In genomic region chr13:32963990-32964753, GRCm38 (mm10) we compare ENCODE assay signal across 14 mouse cellular contexts. TPM values are rescaled to one million over a fixed set of nuclear protein-coding genes. Genes with fewer than 3 reads are reported as not detected.
DNase-seq lines count a peak whose midpoint lies in the region; ATAC-seq and TF ChIP-seq lines count a peak whose summit lies in the region.
"Had no signal": no experiment of that assay in that cellular context is flagged by ENCODE, and none has a peak within 500 bp of the region (broad histone marks: within the 10 kb centered on the region; RNA-seq: fewer than 3 reads in every experiment).

No protein-coding gene starts in this region.

- H3K9ac ChIP-seq in embryonic facial prominence, embryonic 14.5 days (ENCODE audit: low read depth, low read length): no peak overlapping the region
- H3K9ac ChIP-seq in heart, postnatal 0 days (replicated peaks; ENCODE audit: low read depth, low read length): no peak overlapping the region
- H3K9ac ChIP-seq in liver, embryonic 12.5 days: no peak overlapping the region
- no peak overlapping the region for H3K9ac ChIP-seq in liver, embryonic 11.5 days (ENCODE audit: low read depth, low read length)
- H3K9ac ChIP-seq: intestine, embryonic 15.5 days had no signal

- DNase-seq in embryonic facial prominence, embryonic 14.5 days (ENCODE audit: low spot score): peak; percentile 30
- no peak for DNase-seq in embryonic facial prominence, embryonic 10.5 days (ENCODE audit: low spot score)
- no peak for DNase-seq in heart, postnatal 0 days (ENCODE audit: low spot score)
- DNase-seq in heart, adult 8-10 months (ENCODE audit: low spot score): no peak
- no peak for DNase-seq in liver, embryonic 11.5 days (ENCODE audit: low spot score)
- DNase-seq in Muller cell, postnatal 12 days (ENCODE audit: inconsistent ontology term): peak; percentile 31
- DNase-seq: cerebellum, postnatal 25 days; left cerebral cortex, postnatal 4 days; thymus, postnatal 4 days had no signal

- ATAC-seq in embryonic facial prominence, embryonic 14.5 days (ENCODE audit: low read depth): no peak
- ATAC-seq in heart, postnatal 0 days (ENCODE audit: insufficient read depth, low read depth): 0 out of 2 replicates have a peak, but pooled peaks have one; percentile 9
- ATAC-seq in liver, embryonic 12.5 days: no peak
- no peak for ATAC-seq in liver, embryonic 11.5 days (replicated peaks; ENCODE audit: low FRiP score)
- ATAC-seq in granulocyte monocyte progenitor cell, adult 5-6 weeks (replicated peaks; ENCODE audit: poor library complexity, severe bottlenecking): no peak

- 75% methylated on average over 9 of the region's 9 CpGs for WGBS in embryonic facial prominence, embryonic 14.5 days
- 87% methylated on average over 9 of the region's 9 CpGs for WGBS in embryonic facial prominence, embryonic 10.5 days
- 44% methylated on average over 9 of the region's 9 CpGs for WGBS in heart, postnatal 0 days
- WGBS in liver, embryonic 12.5 days (ENCODE audit: insufficient replicate concordance): 75% methylated on average over 9 of the region's 9 CpGs
- WGBS in liver, embryonic 11.5 days: 77% methylated on average over 9 of the region's 9 CpGs

- TF ChIP-seq CTCF in heart, postnatal 0 days (IDR thresholded peaks at IDR 0.05; ENCODE audit: low read depth): no peak

- no peaks in the 10 kb centered on the region for H3K36me3 ChIP-seq in embryonic facial prominence, embryonic 14.5 days (ENCODE audit: control insufficient read depth, insufficient read depth, low read length)
- H3K36me3 ChIP-seq in embryonic facial prominence, embryonic 10.5 days (replicated peaks): no peaks in the 10 kb centered on the region
- no peaks in the 10 kb centered on the region for H3K36me3 ChIP-seq in heart, postnatal 0 days (replicated peaks; ENCODE audit: control insufficient read depth, insufficient read depth, low read length)
- no peaks in the 10 kb centered on the region for H3K36me3 ChIP-seq in liver, embryonic 12.5 days
- H3K36me3 ChIP-seq in liver, embryonic 11.5 days (ENCODE audit: control insufficient read depth, insufficient read depth, low read length): no peaks in the 10 kb centered on the region
- H3K36me3 ChIP-seq: forebrain, embryonic 10.5 days; G1E; intestine, embryonic 15.5 days had no signal

- TF ChIP-seq EP300 in heart, postnatal 0 days (IDR thresholded peaks at IDR 0.05; ENCODE audit: low read depth): no peak

- H3K27ac ChIP-seq in embryonic facial prominence, embryonic 14.5 days (replicated peaks; ENCODE audit: low read depth, low read length): no peak overlapping the region
- H3K27ac ChIP-seq in embryonic facial prominence, embryonic 10.5 days (replicated peaks): no peak overlapping the region
- peak overlapping the region; percentile 87 for H3K27ac ChIP-seq in heart, postnatal 0 days (ENCODE audit: low read depth)
- H3K27ac ChIP-seq in liver, embryonic 12.5 days: peak overlapping the region; percentile 8
- no peak overlapping the region for H3K27ac ChIP-seq in liver, embryonic 11.5 days (ENCODE audit: low read depth, low read length)
- H3K27ac ChIP-seq: forebrain, embryonic 10.5 days; intestine, embryonic 15.5 days had no signal

- H3K9me3 ChIP-seq in embryonic facial prominence, embryonic 14.5 days (ENCODE audit: control insufficient read depth, low read length): no peaks in the 10 kb centered on the region
- no peaks in the 10 kb centered on the region for H3K9me3 ChIP-seq in embryonic facial prominence, embryonic 10.5 days
- H3K9me3 ChIP-seq in heart, postnatal 0 days (replicated peaks; ENCODE audit: control insufficient read depth, low read length): no peaks in the 10 kb centered on the region
- H3K9me3 ChIP-seq in liver, embryonic 12.5 days (replicated peaks): no peaks in the 10 kb centered on the region
- H3K9me3 ChIP-seq in liver, embryonic 11.5 days (ENCODE audit: control insufficient read depth, low read length): no peaks in the 10 kb centered on the region
- H3K9me3 ChIP-seq: forebrain, embryonic 10.5 days; G1E; intestine, embryonic 15.5 days had no signal

- no peaks in the 10 kb centered on the region for H3K27me3 ChIP-seq in embryonic facial prominence, embryonic 14.5 days (replicated peaks; ENCODE audit: control insufficient read depth, insufficient read depth, low read length)
- no peaks in the 10 kb centered on the region for H3K27me3 ChIP-seq in embryonic facial prominence, embryonic 10.5 days (replicated peaks; ENCODE audit: low read depth, poor library complexity, severe bottlenecking)
- H3K27me3 ChIP-seq in heart, postnatal 0 days (ENCODE audit: control insufficient read depth, insufficient read depth, low read length): no peaks in the 10 kb centered on the region
- H3K27me3 ChIP-seq in liver, embryonic 12.5 days (replicated peaks): no peaks in the 10 kb centered on the region
- no peaks in the 10 kb centered on the region for H3K27me3 ChIP-seq in liver, embryonic 11.5 days (replicated peaks; ENCODE audit: control insufficient read depth, insufficient read depth, low read length)
- H3K27me3 ChIP-seq: intestine, embryonic 15.5 days had no signal

- H3K4me3 ChIP-seq in embryonic facial prominence, embryonic 14.5 days (ENCODE audit: low read depth, low read length): no peak overlapping the region
- no peak overlapping the region for H3K4me3 ChIP-seq in embryonic facial prominence, embryonic 10.5 days
- no peak overlapping the region for H3K4me3 ChIP-seq in heart, postnatal 0 days (ENCODE audit: low read depth, low read length)
- no peak overlapping the region for H3K4me3 ChIP-seq in liver, embryonic 12.5 days
- H3K4me3 ChIP-seq in liver, embryonic 11.5 days (ENCODE audit: low read depth, low read length): no peak overlapping the region

- H3K4me1 ChIP-seq in embryonic facial prominence, embryonic 14.5 days (ENCODE audit: control insufficient read depth, insufficient read depth, low read length): peaks cover 6% of the 10 kb centered on the region
- H3K4me1 ChIP-seq in embryonic facial prominence, embryonic 10.5 days: peaks cover 11% of the 10 kb centered on the region
- H3K4me1 ChIP-seq in heart, postnatal 0 days (ENCODE audit: control insufficient read depth, insufficient read depth): peaks cover 20% of the 10 kb centered on the region
- H3K4me1 ChIP-seq in liver, embryonic 12.5 days: peaks cover 52% of the 10 kb centered on the region
- H3K4me1 ChIP-seq in liver, embryonic 11.5 days (replicated peaks; ENCODE audit: control insufficient read depth, insufficient read depth, low read length): peaks cover 18% of the 10 kb centered on the region

- no peak overlapping the region for H3K4me2 ChIP-seq in embryonic facial prominence, embryonic 14.5 days (ENCODE audit: low read depth, low read length)
- no peak overlapping the region for H3K4me2 ChIP-seq in heart, postnatal 0 days (ENCODE audit: low read depth, low read length)
- H3K4me2 ChIP-seq in liver, embryonic 12.5 days: no peak overlapping the region
- H3K4me2 ChIP-seq in liver, embryonic 11.5 days: no peak overlapping the region

RNA-seq across cellular contexts. Expression of gene Serpinb6b, which starts 0.8 kb away (rescaled TPM):
- polyA plus RNA-seq in embryonic facial prominence, embryonic 14.5 days (2014; fragmentation: Nextera tagmentation; extraction: Ambion mirVana): 2.4 and 3.0 TPM in 2 replicates
- 1.1 and 1.7 TPM in 2 replicates for polyA plus RNA-seq in embryonic facial prominence, embryonic 10.5 days (2016; fragmentation: Nextera tagmentation; extraction: Ambion mirVana)
- total RNA-seq in heart, postnatal 0 days (2014; rRNA removed; ENCODE audit: low replicate concordance): 46.1 and 66.6 TPM in 2 replicates
- polyA plus RNA-seq in heart, postnatal 0 days (2015; fragmentation: Nextera tagmentation; extraction: Ambion mirVana): 23.4 and 30.8 TPM in 2 replicates
- 10 to 100 TPM; 38.5 to 44.4 (median 41.6) TPM for total RNA-seq in heart, adult 8-10 months (2022)
- 4.2 and 5.2 TPM in 2 replicates for polyA plus RNA-seq in liver, embryonic 12.5 days (2016; fragmentation: Nextera tagmentation; extraction: Ambion mirVana)
- 3.8 and 6.4 TPM in 2 replicates for polyA plus RNA-seq in liver, embryonic 11.5 days (2014; fragmentation: Nextera tagmentation; extraction: Ambion mirVana)
- total RNA-seq in granulocyte monocyte progenitor cell, adult 5-6 weeks (2014; fragmentation: Nextera tagmentation): 1.9 and 2.2 TPM in 2 replicates
- 5.1 and 5.9 TPM in 2 replicates for total RNA-seq in granulocyte monocyte progenitor cell, adult 5-6 weeks (2017)
- polyA plus RNA-seq: G1E had no signal

RNA-seq across cellular contexts. Expression of gene Serpinb9, which starts 38.9 kb away (rescaled TPM):
- 6.5 and 6.7 TPM in 2 replicates for polyA plus RNA-seq in embryonic facial prominence, embryonic 14.5 days (2014; fragmentation: Nextera tagmentation; extraction: Ambion mirVana)
- 1.4 TPM in 2 replicates for polyA plus RNA-seq in embryonic facial prominence, embryonic 10.5 days (2016; fragmentation: Nextera tagmentation; extraction: Ambion mirVana)
- 3.9 and 5.5 TPM in 2 replicates for total RNA-seq in heart, postnatal 0 days (2014; rRNA removed; ENCODE audit: low replicate concordance)
- polyA plus RNA-seq in heart, postnatal 0 days (2015; fragmentation: Nextera tagmentation; extraction: Ambion mirVana): 6.3 and 7.9 TPM in 2 replicates
- 10 to 100 TPM in 1 of 4 experiments, 1 to 10 TPM in 3; 7.9 to 10.7 (median 9.6) TPM for total RNA-seq in heart, adult 8-10 months (2022)
- polyA plus RNA-seq in liver, embryonic 12.5 days (2016; fragmentation: Nextera tagmentation; extraction: Ambion mirVana): 2.1 and 2.4 TPM in 2 replicates
- polyA plus RNA-seq in liver, embryonic 11.5 days (2014; fragmentation: Nextera tagmentation; extraction: Ambion mirVana): 3.2 and 3.4 TPM in 2 replicates
- total RNA-seq in granulocyte monocyte progenitor cell, adult 5-6 weeks (2014; fragmentation: Nextera tagmentation): 4.8 and 5.0 TPM in 2 replicates
- total RNA-seq in granulocyte monocyte progenitor cell, adult 5-6 weeks (2017): 3.2 and 4.2 TPM in 2 replicates

Comparison
In these comparisons a context has a peak if more than half of its experiments do, and no peak if none do; other contexts are left out.
1. DNase-seq: peak in embryonic facial prominence, embryonic 14.5 days (single experiment) and Muller cell, postnatal 12 days (single experiment); none in embryonic facial prominence, embryonic 10.5 days (single experiment), heart, postnatal 0 days (single experiment), heart, adult 8-10 months (single experiment) and liver, embryonic 11.5 days (single experiment).
2. H3K27ac ChIP-seq: peak in heart, postnatal 0 days (single experiment) and liver, embryonic 12.5 days (single experiment); none in embryonic facial prominence, embryonic 14.5 days (single experiment), embryonic facial prominence, embryonic 10.5 days (single experiment) and liver, embryonic 11.5 days (single experiment).